Mouse (Mus musculus) myocyte (in vitro differentiated cells): ENCODE measurements around the gene Tmcc3. TPM values are rescaled to one million over a fixed set of nuclear protein-coding genes. Genes with fewer than 3 reads are reported as not detected.

Experiments used
- H3K27me3 ChIP-seq: one replicate; pipeline ENCODE4 v1.6.1; 2011; ENCODE audit not compliant: control insufficient read depth, insufficient read depth, insufficient read length
- H3K36me3 ChIP-seq: one replicate; pipeline ENCODE4 v1.6.1; 2011; ENCODE audit not compliant: control insufficient read depth, insufficient read depth
- H3K4me2 ChIP-seq: one replicate; pipeline ENCODE4 v1.6.1; 2011; ENCODE audit warnings: low read depth, control low read depth
- H3K4me3 ChIP-seq: one replicate; pipeline ENCODE4 v1.5.1; 2011; ENCODE audit warnings: mild to moderate bottlenecking, control low read depth, moderate library complexity
- H3K79me2 ChIP-seq: one replicate; pipeline ENCODE4 v1.6.1; 2011; ENCODE audit not compliant: control insufficient read depth, insufficient read depth
- H3ac ChIP-seq: one replicate; pipeline ENCODE4 v1.6.1; 2011; ENCODE audit not compliant: control insufficient read depth, insufficient read length
- CEBPB ChIP-seq: IDR thresholded peaks from 2 replicates; pipeline ENCODE4 v1.6.1; 2011; ENCODE audit warnings: mild to moderate bottlenecking, moderate library complexity; ENCODE audit not compliant: poor library complexity, insufficient read depth, severe bottlenecking
- E2F4 ChIP-seq: IDR thresholded peaks from one replicate; pipeline ENCODE4 v1.6.1; 2011; ENCODE audit warnings: mild to moderate bottlenecking, control low read depth, moderate library complexity; ENCODE audit not compliant: insufficient read depth
- MAX ChIP-seq: IDR thresholded peaks from one replicate; pipeline ENCODE4 v1.6.1; 2011; ENCODE audit warnings: low read depth, mild to moderate bottlenecking, control low read depth
- MYOD1 ChIP-seq, 3 experiments: IDR thresholded peaks; one replicate each; pipeline ENCODE4 v1.6.1; 2011; ENCODE audit warnings: control low read depth in 2 of 3, low read depth in 2 of 3, mild to moderate bottlenecking in 2 of 3, moderate library complexity in 1 of 3; ENCODE audit not compliant: insufficient read length in 2 of 3, control insufficient read depth in 1 of 3
- MYOG ChIP-seq, 3 experiments: IDR thresholded peaks; one replicate each; pipeline ENCODE4 v1.6.1; 2011; ENCODE audit warnings: control low read depth in 2 of 3, low read depth in 2 of 3, mild to moderate bottlenecking in 2 of 3; ENCODE audit not compliant: insufficient read length in 2 of 3, control insufficient read depth in 1 of 3, insufficient read depth in 1 of 3
- POLR2A ChIP-seq: IDR thresholded peaks from one replicate; pipeline ENCODE4 v1.6.1; 2011; ENCODE audit warnings: low read depth, mild to moderate bottlenecking, control low read depth, moderate library complexity; ENCODE audit not compliant: insufficient read length
- POLR2AphosphoS2 ChIP-seq: IDR thresholded peaks from one replicate; pipeline ENCODE4 v1.6.1; 2011; ENCODE audit warnings: low read depth, control low read depth; ENCODE audit not compliant: insufficient read length
- REST ChIP-seq: IDR thresholded peaks from one replicate; pipeline ENCODE4 v1.6.1; 2011; ENCODE audit warnings: mild to moderate bottlenecking, control low read depth, moderate library complexity; ENCODE audit not compliant: insufficient read depth, insufficient read length
- SRF ChIP-seq: IDR thresholded peaks from one replicate; pipeline ENCODE4 v1.6.1; 2011; ENCODE audit warnings: low read depth; ENCODE audit not compliant: control insufficient read depth, insufficient read length
- TCF12 ChIP-seq: IDR thresholded peaks from one replicate; pipeline ENCODE4 v1.6.1; 2011; ENCODE audit warnings: mild to moderate bottlenecking, control low read depth; ENCODE audit not compliant: poor library complexity, insufficient read depth, severe bottlenecking
- TCF3 ChIP-seq: IDR thresholded peaks from one replicate; pipeline ENCODE4 v1.6.1; 2011; ENCODE audit warnings: low read depth, control low read depth; ENCODE audit not compliant: insufficient read length
- USF1 ChIP-seq: IDR thresholded peaks from one replicate; pipeline ENCODE4 v1.6.1; 2011; ENCODE audit warnings: low read depth, mild to moderate bottlenecking, control low read depth, moderate library complexity
- polyA plus RNA-seq: library from polyadenylated mRNA; unstranded; fragments of >200 nt; fragmentation: generic; extraction: Trizol; gene quantifications from one replicate; pipeline ENCODE4 v1.2.1, GENCODE M21; 2012; ENCODE audit warnings: missing spikeins

Tmcc3 gene
- polyA plus RNA-seq, 1 experiment = 16.6 TPM

DNA sequence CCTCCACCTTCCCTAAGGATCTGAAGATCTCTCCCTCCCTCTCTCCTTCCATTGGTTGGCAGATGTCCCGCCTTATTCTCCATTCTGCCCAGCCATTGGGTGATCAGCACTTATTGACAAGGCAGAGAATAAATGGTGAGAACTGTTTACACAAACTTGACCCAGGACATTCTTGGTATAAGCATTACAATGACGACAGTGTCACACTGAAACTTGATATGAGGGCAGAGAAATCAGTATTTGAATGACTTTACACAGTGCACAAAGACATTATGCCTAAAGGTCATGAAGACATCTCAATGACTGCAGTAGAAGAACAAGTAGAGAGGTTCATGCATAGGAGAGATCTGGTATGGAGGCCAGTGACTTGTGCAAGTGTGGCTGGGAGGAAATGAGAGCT lies 35.2 kb upstream of the Tmcc3 start:
- H3K36me3 ChIP-seq = no peaks in the 10 kb centered on the region
- no peak overlapping the region for H3K4me3 ChIP-seq
- H3K27me3 ChIP-seq = no peaks in the 10 kb centered on the region
- H3K4me2 ChIP-seq = no peak overlapping the region
- TF ChIP-seq MYOG (IDR thresholded peaks at IDR 0.05; ENCODE audit: control insufficient read depth in 1 of 3, insufficient read depth in 1 of 3, insufficient read length in 2 of 3, low read depth in 2 of 3) (no peak), E2F4 (no peak), REST (no peak), TCF3 (no peak), SRF (no peak), POLR2AphosphoS2 (no peak), USF1 (no peak), CEBPB (no peak), POLR2A (no peak), MYOD1 (IDR thresholded peaks at IDR 0.05; ENCODE audit: control insufficient read depth in 1 of 3, insufficient read length in 2 of 3, low read depth in 2 of 3) (no peak), MAX (no peak), TCF12 (no peak)
- H3K79me2 ChIP-seq = no peaks in the 10 kb centered on the region
- H3ac ChIP-seq = no peak overlapping the region

DNA sequence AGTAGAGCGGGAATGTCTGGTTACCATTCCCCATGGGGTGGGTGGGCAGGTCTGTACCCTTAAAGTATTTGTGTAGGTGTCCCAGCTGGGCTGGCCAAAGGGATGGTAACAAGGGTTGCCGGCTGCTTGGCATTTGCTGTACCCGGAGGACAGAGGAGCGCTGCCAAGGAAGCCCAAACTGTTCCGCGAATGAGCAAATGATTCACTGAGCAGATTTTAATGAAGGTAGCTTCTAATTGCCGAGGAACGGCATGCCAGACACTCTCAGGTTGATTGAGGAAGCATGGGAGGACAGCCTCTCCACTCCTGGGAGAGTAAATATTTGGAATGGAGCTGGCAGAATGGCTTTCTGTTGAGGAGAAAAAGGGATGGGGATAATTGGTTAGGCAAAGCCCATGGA lies 29.6 kb upstream of the Tmcc3 start:
- H3ac ChIP-seq = no peak overlapping the region
- no peaks in the 10 kb centered on the region for H3K79me2 ChIP-seq
- no peak overlapping the region for H3K4me3 ChIP-seq
- no peak overlapping the region for H3K4me2 ChIP-seq
- no peak for TF ChIP-seq POLR2AphosphoS2
- no peak for TF ChIP-seq E2F4
- no peak for TF ChIP-seq SRF
- TF ChIP-seq CEBPB = no peak
- TF ChIP-seq TCF3 = no peak
- TF ChIP-seq MAX = no peak
- TF ChIP-seq MYOG (IDR thresholded peaks at IDR 0.05; ENCODE audit: control insufficient read depth in 1 of 3, insufficient read depth in 1 of 3, insufficient read length in 2 of 3, low read depth in 2 of 3) = no peak
- TF ChIP-seq MYOD1 (IDR thresholded peaks at IDR 0.05; ENCODE audit: control insufficient read depth in 1 of 3, insufficient read length in 2 of 3, low read depth in 2 of 3) = no peak
- no peak for TF ChIP-seq REST
- no peak for TF ChIP-seq POLR2A
- no peak for TF ChIP-seq TCF12
- no peak for TF ChIP-seq USF1
- no peaks in the 10 kb centered on the region for H3K27me3 ChIP-seq
- H3K36me3 ChIP-seq = no peaks in the 10 kb centered on the region

DNA sequence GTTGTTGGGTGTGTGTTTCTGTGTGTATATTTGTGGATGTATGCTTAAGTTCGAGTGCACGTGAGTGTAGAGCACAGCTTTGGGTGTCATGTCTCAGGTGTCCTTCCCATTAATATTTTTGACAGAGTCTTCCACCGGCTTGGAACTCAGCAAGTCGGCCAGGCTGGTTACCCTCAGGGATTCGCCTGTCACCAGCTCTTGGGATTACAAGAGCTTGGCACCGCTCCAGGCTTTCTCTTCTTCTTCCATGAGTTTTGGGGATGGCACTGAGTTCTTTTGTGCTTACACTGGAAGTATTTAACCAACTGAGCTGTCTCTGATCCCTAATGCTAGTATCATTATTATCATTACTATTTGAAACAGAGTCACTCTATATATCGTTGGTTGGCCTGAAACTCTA lies 29.0 kb upstream of the Tmcc3 start:
- Histone ChIP-seq H3K27me3 (no peaks in the 10 kb centered on the region), H3K4me3 (no peak overlapping the region), H3K4me2 (no peak overlapping the region), H3K36me3 (no peaks in the 10 kb centered on the region), H3ac (no peak overlapping the region), H3K79me2 (no peaks in the 10 kb centered on the region)
- TF ChIP-seq E2F4 (no peak), SRF (no peak), POLR2AphosphoS2 (no peak), MAX (no peak), MYOD1 (IDR thresholded peaks at IDR 0.05; ENCODE audit: control insufficient read depth in 1 of 3, insufficient read length in 2 of 3, low read depth in 2 of 3) (no peak), USF1 (no peak), TCF3 (no peak), TCF12 (no peak), REST (no peak), CEBPB (no peak), MYOG (IDR thresholded peaks at IDR 0.05; ENCODE audit: control insufficient read depth in 1 of 3, insufficient read depth in 1 of 3, insufficient read length in 2 of 3, low read depth in 2 of 3) (no peak), POLR2A (no peak)

DNA sequence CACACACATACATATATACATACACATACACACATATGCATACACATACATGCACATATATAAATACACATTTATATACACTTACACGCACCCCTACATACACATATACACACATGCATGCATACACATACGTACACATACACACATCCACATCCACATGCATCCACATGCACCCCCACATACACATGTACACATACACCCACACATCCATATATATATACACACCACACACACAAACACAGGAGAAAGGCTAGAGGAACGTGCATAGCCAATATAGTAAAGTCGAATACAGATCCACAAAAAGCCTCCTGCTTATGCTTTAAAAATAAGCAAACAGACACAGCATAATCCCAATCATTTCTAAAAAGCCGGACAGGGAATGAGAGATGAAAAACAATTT lies 17.3 kb upstream of the Tmcc3 start:
- no peak for TF ChIP-seq CEBPB
- no peak for TF ChIP-seq POLR2AphosphoS2
- no peak for TF ChIP-seq REST
- TF ChIP-seq USF1 = no peak
- TF ChIP-seq E2F4 = no peak
- no peak for TF ChIP-seq TCF3
- no peak for TF ChIP-seq MYOG (IDR thresholded peaks at IDR 0.05; ENCODE audit: control insufficient read depth in 1 of 3, insufficient read depth in 1 of 3, insufficient read length in 2 of 3, low read depth in 2 of 3)
- no peak for TF ChIP-seq SRF
- no peak for TF ChIP-seq MYOD1 (IDR thresholded peaks at IDR 0.05; ENCODE audit: control insufficient read depth in 1 of 3, insufficient read length in 2 of 3, low read depth in 2 of 3)
- no peak for TF ChIP-seq TCF12
- no peak for TF ChIP-seq MAX
- TF ChIP-seq POLR2A = no peak
- H3K79me2 ChIP-seq = no peaks in the 10 kb centered on the region
- no peaks in the 10 kb centered on the region for H3K36me3 ChIP-seq
- H3K4me3 ChIP-seq = no peak overlapping the region
- H3K27me3 ChIP-seq = peaks cover 4% of the 10 kb centered on the region
- H3K4me2 ChIP-seq = no peak overlapping the region
- no peak overlapping the region for H3ac ChIP-seq

DNA sequence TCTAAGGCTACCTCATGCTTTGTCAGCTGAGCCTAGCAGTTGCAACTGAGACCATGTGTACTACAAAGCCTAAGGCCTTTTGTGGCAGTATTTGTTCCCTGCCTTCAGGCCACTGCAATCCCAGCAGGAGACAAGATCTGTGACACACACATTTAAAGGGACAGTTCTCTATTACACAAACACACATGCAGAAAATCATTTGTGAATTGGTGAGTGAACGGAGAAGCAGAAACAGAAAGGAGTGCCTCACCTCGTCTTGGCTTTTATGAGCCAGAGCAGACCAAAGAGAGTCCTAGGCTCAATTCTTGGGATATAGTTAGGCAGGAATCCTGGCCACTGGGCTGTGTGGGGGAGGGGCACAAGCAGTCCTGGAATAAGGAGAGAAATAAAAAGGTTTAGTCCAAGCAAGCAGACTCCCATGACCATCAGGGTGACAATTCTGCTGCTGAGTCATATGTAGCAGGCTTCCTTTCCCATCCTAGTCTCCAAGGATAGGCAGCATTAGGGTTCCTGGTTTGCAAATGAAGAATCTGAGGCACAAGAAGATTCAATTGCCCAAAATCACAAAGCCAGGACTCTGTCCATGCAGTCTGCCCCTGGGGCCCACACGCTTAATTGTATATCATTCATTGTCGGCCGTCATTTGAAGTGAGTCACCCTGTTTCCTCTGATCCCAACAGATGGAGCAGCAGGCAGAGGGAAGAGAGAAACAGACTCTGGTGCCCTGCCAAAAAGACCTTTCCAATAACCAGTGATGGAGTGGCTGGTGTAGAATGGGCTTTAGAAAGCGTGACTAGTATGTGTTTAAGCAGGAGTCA lies 16.6 kb upstream of the Tmcc3 start:
- Histone ChIP-seq H3K4me2 (no peak overlapping the region), H3ac (no peak overlapping the region), H3K36me3 (no peaks in the 10 kb centered on the region), H3K27me3 (peaks cover 7% of the 10 kb centered on the region), H3K79me2 (no peaks in the 10 kb centered on the region), H3K4me3 (no peak overlapping the region)
- TF ChIP-seq MYOG (IDR thresholded peaks at IDR 0.05; ENCODE audit: control insufficient read depth in 1 of 3, insufficient read depth in 1 of 3, insufficient read length in 2 of 3, low read depth in 2 of 3) (no peak), MYOD1 (IDR thresholded peaks at IDR 0.05; ENCODE audit: control insufficient read depth in 1 of 3, insufficient read length in 2 of 3, low read depth in 2 of 3) (no peak), SRF (no peak), POLR2AphosphoS2 (no peak), POLR2A (no peak)
